Mouse (Mus musculus): Measurements from ENCODE around the gene Syt8.

Syt8 gene

GRCm38 (mm10) chr7:142449038-142449617, 14.5 kb downstream of the Syt8 start:
- peak; percentile 7 for DNase-seq

- DNase-seq, result no peak
Measured at GRCm38 (mm10) chr7:142454706-142455105, 20.1 kb downstream of the Syt8 start.

- peak; percentile 10 for DNase-seq
Measured at GRCm38 (mm10) chr7:142455251-142455650, 20.6 kb downstream of the Syt8 start.

GRCm38 (mm10) chr7:142456806-142457205, 22.2 kb downstream of the Syt8 start:
- DNase-seq, result peak; percentile 47

- peak; percentile 72 for DNase-seq
Measured at GRCm38 (mm10) chr7:142457227-142457811, 22.7 kb downstream of the Syt8 start.

- peak; percentile 17 for DNase-seq
Measured at GRCm38 (mm10) chr7:142458026-142458425, 23.4 kb downstream of the Syt8 start.

- DNase-seq, result peak; percentile 15
Measured at GRCm38 (mm10) chr7:142458676-142459298, 24.1 kb downstream of the Syt8 start.

- DNase-seq, result peak; percentile 29
Measured at GRCm38 (mm10) chr7:142459299-142459691, 24.6 kb downstream of the Syt8 start.

- peak; percentile 69 for DNase-seq
Measured at GRCm38 (mm10) chr7:142460636-142461077, 26.0 kb downstream of the Syt8 start, which contains the start of gene Lsp1. TSS of gene Lsp1 (plus strand) at chr7:142460809.

GRCm38 (mm10) chr7:142461446-142461845, 26.8 kb downstream of the Syt8 start:
- DNase-seq, result peak; percentile 61

GRCm38 (mm10) chr7:142462190-142462589, 27.5 kb downstream of the Syt8 start:
- DNase-seq, result peak; percentile 58

GRCm38 (mm10) chr7:142462594-142463078, 28.0 kb downstream of the Syt8 start:
- DNase-seq, result peak; percentile 59

- peak; percentile 5 for DNase-seq
Measured at GRCm38 (mm10) chr7:142470171-142470691, 35.6 kb downstream of the Syt8 start.

GRCm38 (mm10) chr7:142470808-142471413, 36.3 kb downstream of the Syt8 start:
- DNase-seq, result peak; percentile 9

- DNase-seq, result peak; percentile 7
Measured at GRCm38 (mm10) chr7:142471414-142471861, 36.8 kb downstream of the Syt8 start.

GRCm38 (mm10) chr7:142471884-142472570, 37.4 kb downstream of the Syt8 start:
- peak; percentile 12 for DNase-seq

- DNase-seq, result no peak
Measured at GRCm38 (mm10) chr7:142472936-142473335, 38.3 kb downstream of the Syt8 start.

GRCm38 (mm10) chr7:142473476-142473875, 38.8 kb downstream of the Syt8 start:
- DNase-seq, result peak; percentile 4

GRCm38 (mm10) chr7:142474799-142475198, 40.1 kb downstream of the Syt8 start:
- peak; percentile 33 for DNase-seq

- DNase-seq, result no peak
Measured at GRCm38 (mm10) chr7:142475641-142476040, 41.0 kb downstream of the Syt8 start.

GRCm38 (mm10) chr7:142476271-142476670, 41.6 kb downstream of the Syt8 start:
- DNase-seq, result no peak

- DNase-seq, result no peak
Measured at GRCm38 (mm10) chr7:142476795-142477452, 42.3 kb downstream of the Syt8 start.

Measured in thymus, postnatal 4 days (tissue).